Mouse (Mus musculus) retina, adult 2 months (tissue): ENCODE results near the gene Per3.

ENCODE experiments used
- DNase-seq: peaks from one replicate; pipeline ENCODE4 v3.0.0-alpha.2; 2012; ENCODE audit warnings: low read depth, low spot score

The Per3 gene

DNA sequence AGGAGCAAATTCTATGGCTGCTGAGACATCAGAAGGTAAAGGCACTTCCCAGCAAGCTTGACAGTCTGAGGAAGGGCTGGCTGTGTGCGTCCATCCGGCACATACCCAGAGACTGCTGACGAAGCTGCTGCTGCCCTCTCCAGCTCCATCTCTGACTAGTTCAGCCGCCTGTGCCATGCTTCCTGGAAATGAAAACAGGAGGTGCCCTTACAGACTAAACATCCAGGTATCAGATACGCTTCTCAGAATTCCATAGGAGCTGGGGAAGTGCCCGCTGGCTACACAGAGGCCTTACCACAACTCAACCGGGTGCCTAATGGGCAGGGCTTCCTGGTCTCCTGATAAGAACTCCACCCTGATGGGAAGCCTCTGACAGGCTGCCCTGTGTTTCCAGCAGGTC lies 85.9 kb downstream of the Per3 start:
- DNase-seq: no peak

DNA sequence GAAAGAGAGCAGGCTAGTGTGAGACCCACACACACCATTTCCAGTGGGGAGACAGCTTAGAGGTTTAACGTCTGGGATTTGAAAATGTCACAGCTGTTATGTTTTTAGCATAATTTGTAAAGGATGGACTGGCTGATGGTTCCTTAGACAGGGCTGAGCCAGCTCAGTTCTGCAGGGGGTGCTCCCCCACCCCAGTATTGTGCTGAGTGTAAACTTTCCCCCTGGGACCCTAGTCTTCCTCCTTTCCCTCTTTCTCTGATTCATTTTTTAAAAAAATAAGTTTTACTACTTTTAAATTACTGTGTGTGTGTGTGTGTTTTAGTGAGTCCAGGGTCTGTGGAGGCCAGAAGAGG lies 87.4 kb downstream of the Per3 start:
- DNase-seq: no peak

DNA sequence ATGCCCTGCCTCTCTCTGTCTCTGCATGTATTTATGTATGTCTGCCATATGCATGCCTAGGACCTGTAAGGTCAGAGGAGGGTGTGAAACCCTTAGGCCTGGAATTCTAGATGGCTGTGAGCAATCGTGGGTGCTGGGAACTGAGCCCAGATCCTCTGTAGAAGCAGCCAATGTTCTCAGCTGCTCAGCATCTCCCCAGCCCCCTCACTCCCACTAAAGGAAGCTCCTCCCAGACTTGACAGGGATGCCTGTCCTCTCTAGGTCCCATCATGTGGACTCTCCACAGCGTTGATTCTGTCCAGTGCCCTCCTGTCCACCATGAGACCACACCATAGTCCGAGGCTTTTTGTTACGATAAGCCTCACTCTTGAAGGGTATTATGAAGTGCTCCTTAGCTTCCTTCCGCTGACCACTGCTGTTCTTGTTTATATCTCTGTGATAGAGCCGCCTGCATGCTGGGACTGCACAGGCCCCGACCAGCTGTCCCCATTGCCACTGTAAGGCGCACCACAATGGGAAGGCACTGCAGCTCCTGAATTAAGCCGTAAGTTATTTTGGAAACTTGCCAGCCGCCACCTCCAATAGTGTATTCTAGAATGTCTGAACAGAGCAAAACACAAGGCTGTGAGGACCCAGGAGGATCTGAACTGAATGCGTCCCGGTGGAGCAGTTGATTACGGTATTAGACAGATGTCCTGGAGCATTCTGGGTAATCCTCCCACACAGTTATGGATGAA lies 87.9 kb downstream of the Per3 start:
- DNase-seq: peak; percentile 56
